Mouse (Mus musculus) heart, postnatal 10 days (tissue): ENCODE data around the gene Ucn. TPM values are rescaled to one million over a fixed set of nuclear protein-coding genes. Genes with fewer than 3 reads are reported as not detected.

Experiments
- DNase-seq, 2 experiments: peaks; one replicate each; pipeline ENCODE4 v3.0.0; 2021
- intact Hi-C: fragments of 180-260 bp; cut with DNase I; formaldehyde crosslinking; loops from one replicate; pipeline ENCODE4 v1.15.1; 2025
- total RNA-seq, 2 experiments: library from RNA; stranded (reverse); gene quantifications; 2 replicates each; pipeline ENCODE4 v1.2.3; 2021

Gene Ucn
- total RNA-seq: not detected

DNA sequence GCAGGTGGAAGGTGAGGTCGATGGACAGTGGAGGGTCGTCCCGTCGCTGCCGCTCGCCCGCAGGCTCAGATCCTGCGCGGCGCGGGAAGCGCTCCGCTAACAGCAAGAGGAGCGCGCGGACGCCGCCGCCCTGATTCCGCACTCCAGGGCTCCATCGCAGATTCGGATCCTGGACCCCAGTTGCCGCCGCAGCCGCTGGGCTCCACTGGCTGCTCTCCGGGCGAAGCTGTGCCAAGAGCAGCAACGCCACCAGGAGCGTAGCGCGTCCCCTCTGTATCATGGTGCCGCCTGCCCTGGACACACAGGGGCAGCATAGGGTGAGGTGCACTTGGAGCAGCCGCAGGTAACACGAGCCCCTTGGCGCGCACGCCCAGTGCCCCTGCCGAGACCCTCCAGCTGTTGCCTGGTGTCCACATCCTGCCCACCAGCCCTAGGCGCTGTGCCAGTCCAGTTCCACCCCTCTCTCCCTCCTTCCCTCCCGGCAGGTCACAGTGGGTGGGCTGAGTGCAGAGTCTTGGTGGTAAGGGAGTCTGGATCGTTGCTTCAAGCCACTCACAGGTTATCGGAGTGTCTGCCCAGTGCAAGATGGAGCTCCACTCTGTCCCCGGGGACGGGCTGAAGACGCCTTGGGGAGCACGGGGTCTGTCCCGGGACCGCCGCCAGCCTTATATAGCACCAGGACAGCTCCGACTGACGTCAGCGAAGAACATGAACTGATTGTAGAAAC lies at the start of gene Ucn:
TSS of gene Ucn (minus strand) at position 589 of the 727 bp plus-strand sequence.
- intact Hi-C loops: no loop called here
- DNase-seq: peak in 1 of 2 experiments; percentile 22

GRCm38 (mm10) chr5:31183678-31184077 lies 45.0 kb upstream of the Ucn start:
- DNase-seq: no peak

DNA sequence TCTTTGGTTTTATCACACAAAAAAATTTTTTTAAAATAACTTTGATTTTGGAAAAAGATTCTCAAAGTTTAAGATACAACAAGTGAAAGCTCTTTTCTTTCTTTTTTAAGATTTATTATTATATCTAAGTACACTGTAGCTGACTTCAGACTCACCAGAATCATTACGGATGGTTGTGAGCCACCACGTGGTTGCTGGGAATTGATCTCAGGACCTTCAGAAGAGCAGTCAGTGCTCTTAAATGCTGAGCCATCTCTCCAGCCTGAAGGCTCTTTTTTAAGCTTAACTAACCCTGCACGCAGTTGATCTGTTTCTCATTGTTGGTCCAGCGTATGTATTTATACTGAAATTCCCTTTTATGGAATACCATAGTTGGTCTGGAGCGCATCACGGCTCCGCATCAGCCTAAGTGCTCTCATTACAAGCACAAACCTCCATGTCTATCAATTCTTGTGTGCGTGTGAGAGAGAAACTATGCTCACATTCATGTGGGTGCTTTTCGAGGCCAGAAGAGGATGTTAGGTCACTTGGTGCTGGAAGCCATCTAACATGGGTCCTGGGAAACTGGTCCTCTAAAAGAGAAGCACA lies 42.6 kb upstream of the Ucn start:
- no peak for DNase-seq
- intact Hi-C loops: no loop called here

More at GRCm38 (mm10) chr5:31183678-31184077, 45.0 kb upstream of the Ucn start:
- intact Hi-C loops: no loop called here

DNA sequence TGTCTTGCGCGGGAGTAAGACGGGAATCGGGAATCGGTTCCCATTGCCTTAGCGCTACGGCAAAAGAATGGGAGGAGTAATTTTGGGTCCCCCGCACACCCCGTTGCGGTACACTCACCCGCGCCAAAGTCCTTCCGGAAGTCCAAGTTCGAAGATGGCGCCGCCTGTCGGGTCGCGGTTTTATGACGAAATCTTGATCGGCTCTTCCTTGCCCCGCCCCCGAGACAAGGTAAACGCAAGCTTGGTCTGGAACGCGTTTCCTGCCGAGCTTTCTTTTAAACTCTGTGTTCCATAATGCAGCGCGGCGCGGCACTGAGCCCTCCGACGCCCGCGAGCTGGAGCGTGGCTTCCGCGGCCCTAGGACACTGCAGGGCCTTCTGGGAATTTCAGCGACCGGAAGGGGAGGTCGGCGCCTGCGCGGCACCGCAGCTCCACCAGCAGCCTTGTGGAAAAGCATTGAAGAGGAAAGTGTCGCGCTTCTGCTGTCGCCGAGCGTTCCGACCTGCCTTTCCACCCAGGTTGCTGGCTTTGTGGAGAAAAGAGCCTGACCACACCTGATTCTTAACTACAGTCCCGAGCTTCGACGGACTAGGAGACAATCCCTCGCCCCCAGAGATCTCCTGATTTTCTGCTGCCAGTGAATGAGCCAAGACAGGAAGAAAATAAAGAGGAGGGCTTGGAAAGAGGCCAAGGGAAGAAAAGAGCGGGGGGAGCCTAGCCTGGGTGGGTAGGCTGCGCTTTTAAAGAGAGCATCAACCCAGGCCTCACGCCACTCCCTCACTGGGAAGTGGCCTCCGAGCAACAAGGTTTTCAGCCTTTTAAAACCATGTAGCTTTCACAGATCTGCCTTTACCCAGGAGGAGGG lies 41.4 kb upstream of the Ucn start, which contains the start of the genes Gm29609 and Gtf3c2:
TSS of gene Gm29609 (minus strand) at position 146 of the 865 bp plus-strand sequence.
TSS of gene Gtf3c2 (minus strand) at position 379 of the 865 bp plus-strand sequence.
- intact Hi-C loops: no loop called here
- peak; percentile 96 to 97 for DNase-seq

- intact Hi-C loops: no loop called here
- no peak for DNase-seq
Measured at GRCm38 (mm10) chr5:31179301-31179765, 40.7 kb upstream of the Ucn start.

GRCm38 (mm10) chr5:31168630-31169029 lies 30.0 kb upstream of the Ucn start:
- intact Hi-C loops: no loop called here
- no peak for DNase-seq

DNA sequence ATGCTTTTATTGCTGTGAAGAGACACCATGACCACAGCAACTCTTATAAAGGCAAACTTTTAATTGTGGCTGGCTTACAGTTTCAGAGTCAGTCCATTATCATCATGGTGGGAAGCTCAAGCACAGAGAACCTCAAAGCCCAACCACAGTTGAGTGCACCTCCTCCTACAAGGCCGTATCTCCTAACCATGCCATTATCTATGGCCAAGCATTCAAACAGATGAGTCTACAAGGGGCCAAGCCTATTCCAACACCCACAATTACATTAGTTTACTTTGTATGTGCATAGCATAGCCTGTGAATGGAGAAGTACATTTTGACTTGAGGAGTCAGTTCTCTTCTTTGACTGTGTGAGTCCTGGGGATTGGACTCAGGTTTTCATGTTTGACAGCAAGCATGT lies 26.2 kb upstream of the Ucn start:
- no peak for DNase-seq
- intact Hi-C loops: no loop called here

DNA sequence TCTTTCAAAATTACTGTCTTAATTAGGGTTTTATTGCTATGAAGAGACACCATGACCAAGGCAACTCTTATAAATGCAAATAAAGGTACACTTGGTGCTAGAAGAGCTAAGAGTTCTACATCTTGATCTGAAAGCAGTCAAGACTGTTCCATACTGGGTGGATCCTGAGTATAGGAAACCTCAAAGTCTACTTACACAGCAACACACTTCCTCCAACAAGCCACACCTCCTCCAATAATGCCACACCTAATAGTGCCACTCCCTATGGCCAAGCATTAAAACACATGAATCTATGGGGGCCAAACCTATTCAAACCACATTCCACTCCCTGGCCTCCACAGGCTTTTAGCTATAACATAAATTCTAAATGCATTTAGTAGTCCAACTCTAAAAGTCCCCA lies 23.8 kb upstream of the Ucn start:
- no peak for DNase-seq
- intact Hi-C loops: no loop called here

GRCm38 (mm10) chr5:31154152-31154553 lies 15.5 kb upstream of the Ucn start, which contains the start of gene Mpv17:
Gene Mpv17 (minus strand): TSS chr5:31154251.
- peak; percentile 88 for DNase-seq
- intact Hi-C loops: no loop called here

DNA sequence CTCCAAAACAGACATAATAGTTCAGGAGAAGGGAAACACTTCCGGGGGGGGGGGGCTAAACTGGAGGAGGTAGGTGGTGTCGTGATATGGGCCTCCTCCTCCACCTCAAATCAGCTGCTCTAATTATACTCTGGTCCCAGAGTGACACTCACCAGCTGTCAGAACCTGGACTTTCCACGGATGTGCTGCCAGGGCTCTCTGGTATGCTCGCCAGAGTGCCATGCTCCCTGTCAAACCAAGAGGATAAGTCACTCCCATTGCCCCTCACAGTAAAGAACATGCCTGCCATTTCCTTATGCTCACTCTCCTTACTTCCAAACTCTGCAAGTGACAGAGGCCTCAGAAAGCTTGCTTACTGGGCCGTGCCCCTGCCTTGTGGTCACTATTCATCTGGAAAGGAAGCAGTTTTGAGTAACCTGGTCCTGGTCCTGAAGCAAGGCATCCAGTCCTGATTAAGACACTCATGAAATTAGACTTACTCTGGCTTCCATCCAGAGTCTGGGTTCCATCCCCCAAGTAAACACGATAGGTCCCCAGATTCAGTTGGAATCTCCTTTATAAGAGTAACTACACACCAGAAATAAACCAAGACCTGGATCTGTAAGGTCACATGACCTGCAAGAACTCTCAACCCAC lies 15.0 kb upstream of the Ucn start:
- DNase-seq: peak; percentile 39 to 56
- intact Hi-C loops: no loop called here

DNA sequence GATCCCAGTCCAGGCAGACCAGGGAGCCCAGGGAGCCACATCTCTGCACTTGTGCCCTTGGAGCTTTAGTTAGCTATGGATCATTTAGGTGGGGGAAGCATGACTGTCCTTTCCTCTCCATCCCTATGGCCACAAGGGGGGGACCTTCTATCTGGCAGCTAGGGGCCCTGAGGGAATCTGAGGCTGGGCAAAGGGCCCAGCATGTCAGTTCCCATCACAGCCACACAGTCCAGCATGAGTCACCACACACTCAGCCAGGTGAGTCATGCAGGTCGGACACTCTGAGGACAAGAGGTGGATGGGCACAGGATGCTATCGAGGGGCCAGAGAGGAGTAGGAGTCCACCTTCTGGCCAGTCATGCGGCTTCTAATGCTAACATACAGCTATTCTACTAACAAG lies 13.1 kb upstream of the Ucn start:
- DNase-seq: peak; percentile 57 to 61

GRCm38 (mm10) chr5:31149781-31150180 lies 11.2 kb upstream of the Ucn start:
- peak; percentile 32 to 35 for DNase-seq

More for the DNA sequence above, 13.1 kb upstream of the Ucn start:
- intact Hi-C loops: no loop called here

GRCm38 (mm10) chr5:31138968-31139425 lies 368 bp upstream of the Ucn start:
- peak in 1 of 2 experiments; percentile 50 for DNase-seq
- intact Hi-C loops: no loop called here

More at GRCm38 (mm10) chr5:31149781-31150180, 11.2 kb upstream of the Ucn start:
- intact Hi-C loops: no loop called here

GRCm38 (mm10) chr5:31137658-31138057 lies 971 bp downstream of the Ucn start:
- DNase-seq: no peak
- intact Hi-C loops: no loop called here

GRCm38 (mm10) chr5:31136730-31137424 lies 1.8 kb downstream of the Ucn start:
- intact Hi-C loops: no loop called here
- DNase-seq: no peak

DNA sequence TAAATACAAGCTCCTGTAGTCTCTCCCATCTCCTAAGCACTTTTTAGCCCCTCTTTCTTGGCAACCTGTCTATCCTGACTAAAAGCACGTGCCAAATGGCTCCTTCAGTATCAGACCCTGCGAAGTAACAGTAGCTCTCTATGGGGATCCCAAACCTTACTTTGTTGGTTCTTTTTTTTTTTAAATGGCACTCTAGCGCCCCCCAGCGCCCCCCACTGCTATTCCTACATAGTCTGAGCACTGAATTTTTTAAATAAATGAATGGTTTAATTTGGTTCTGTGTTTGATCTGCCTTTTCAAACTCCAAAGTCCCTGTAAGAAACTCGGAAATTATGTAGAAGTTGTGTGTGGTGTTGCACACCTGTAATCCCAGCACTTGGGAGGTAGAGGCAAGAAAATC lies 12.6 kb downstream of the Ucn start:
- DNase-seq: no peak
- intact Hi-C loops: no loop called here

GRCm38 (mm10) chr5:31123481-31123880 lies 15.1 kb downstream of the Ucn start:
- intact Hi-C loops: no loop called here
- DNase-seq: no peak

DNA sequence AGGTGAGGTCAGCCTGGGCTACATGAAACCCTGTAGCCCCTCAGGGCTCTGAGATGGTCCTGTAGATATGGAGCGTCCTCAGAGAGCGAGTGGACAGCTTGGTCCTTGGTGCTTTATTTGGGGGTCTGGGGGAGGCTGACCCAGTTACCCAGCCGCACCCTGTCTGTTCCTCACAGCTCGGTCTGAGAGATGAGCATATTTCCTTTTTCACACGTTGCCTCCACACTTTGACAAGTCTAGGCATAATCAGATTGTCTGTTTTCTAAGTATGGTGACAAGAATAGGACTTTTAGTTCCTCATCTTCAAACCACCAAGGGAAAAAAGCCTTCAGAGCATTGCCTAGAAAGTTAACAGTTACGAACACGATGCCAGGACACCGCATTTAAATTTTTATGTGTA lies 17.5 kb downstream of the Ucn start:
- DNase-seq: no peak
- intact Hi-C loops: no loop called here

DNA sequence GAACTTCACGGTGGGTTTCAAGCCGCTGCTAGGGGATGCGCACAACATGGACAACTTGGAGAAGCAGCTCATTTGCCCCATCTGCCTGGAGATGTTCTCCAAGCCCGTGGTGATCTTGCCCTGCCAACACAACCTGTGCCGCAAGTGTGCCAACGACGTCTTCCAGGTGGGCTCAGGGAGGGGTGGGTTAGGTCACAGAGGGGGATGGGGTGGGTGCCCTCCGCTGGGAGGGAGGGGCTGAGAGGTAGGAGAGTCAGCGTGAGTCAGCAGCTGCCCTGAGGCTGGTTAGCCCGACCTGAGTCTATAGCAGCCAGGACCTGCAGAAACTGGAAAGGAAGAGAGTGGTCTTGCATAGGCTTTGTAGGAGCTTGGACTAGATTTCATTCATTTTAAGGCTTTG lies 21.7 kb downstream of the Ucn start:
- intact Hi-C loops: loop anchor here (10.0 kb wide), 1 partner anchor 312 kb away; no protein-coding TSS in a partner anchor
- DNase-seq: peak in 1 of 2 experiments; percentile 32

- peak; percentile 57 to 69 for DNase-seq
- intact Hi-C loops: loop anchor here (10.0 kb wide), 1 partner anchor 312 kb away; no protein-coding TSS in a partner anchor
Measured at GRCm38 (mm10) chr5:31116354-31116753, 22.3 kb downstream of the Ucn start, which contains the start of gene Trim54. Gene Trim54 (plus strand): TSS chr5:31116712.
